Mouse (Mus musculus) thymus, adult 2 months (tissue): ENCODE measurements around the gene Gm12169. TPM values are rescaled to one million over a fixed set of nuclear protein-coding genes. Genes with fewer than 3 reads are reported as not detected.

Source experiments
- DNase-seq: peaks from one replicate; pipeline ENCODE4 v3.0.0; 2021
- H3K27ac ChIP-seq: fragments of 200-500 bp; 2 replicates; pipeline ENCODE4 v1.5.1; 2012; ENCODE audit warnings: low read length, control low read depth; ENCODE audit not compliant: control insufficient read depth, insufficient read depth
- H3K27me3 ChIP-seq: fragments of 200-500 bp; 2 replicates; pipeline ENCODE4 v1.6.1; 2012; ENCODE audit warnings: mild to moderate bottlenecking, low read length, moderate library complexity, mixed read lengths; ENCODE audit not compliant: control insufficient read depth, insufficient read depth
- H3K36me3 ChIP-seq: fragments of 200-500 bp; 2 replicates; pipeline ENCODE4 v1.6.1; 2012; ENCODE audit warnings: mild to moderate bottlenecking, low read length, moderate library complexity; ENCODE audit not compliant: control insufficient read depth, insufficient read depth
- H3K4me1 ChIP-seq: fragments of 200-500 bp; replicated peaks from 2 replicates; pipeline ENCODE4 v1.6.1; 2012; ENCODE audit warnings: low read length; ENCODE audit not compliant: control insufficient read depth, insufficient read depth
- H3K4me3 ChIP-seq: fragments of 200-500 bp; 2 replicates; pipeline ENCODE4 v1.5.1; 2012; ENCODE audit warnings: mild to moderate bottlenecking, low read length, control low read depth, moderate library complexity; ENCODE audit not compliant: control insufficient read depth, insufficient read depth
- CTCF ChIP-seq: fragments of 200-500 bp; IDR thresholded peaks from 2 replicates; pipeline ENCODE4 v1.5.1; 2012; ENCODE audit warnings: mild to moderate bottlenecking, control low read depth, low read length, moderate library complexity, borderline replicate concordance; ENCODE audit not compliant: control insufficient read depth, poor library complexity, insufficient read depth; ENCODE audit errors: extremely low read depth
- POLR2A ChIP-seq: fragments of 200-500 bp; IDR thresholded peaks from 2 replicates; pipeline ENCODE4 v1.6.1; 2012; ENCODE audit warnings: mild to moderate bottlenecking, low read length, control low read depth, moderate library complexity; ENCODE audit not compliant: control insufficient read depth, poor library complexity, insufficient read depth; ENCODE audit errors: extremely low read depth
- WGBS: fragments of 180-500 bp; shearing (Covaris S2); methylation state at CpG from one replicate; pipeline ENCODE4 v1.1.7; 2018; 5-methylcytosine and 5-hydroxymethylcytosine counted together
- polyA plus RNA-seq: library from polyadenylated mRNA; depleted of rRNA; stranded (reverse); fragments of >200 nt; gene quantifications from 2 replicates; pipeline ENCODE4 v1.2.3, GENCODE M21; 2012; rRNA removed

Gene Gm12169
- polyA plus RNA-seq, 1 experiment = not detected

GRCm38 (mm10) chr11:46580428-46580827 is 56.4 kb downstream of the Gm12169 start:
- Histone ChIP-seq H3K4me3 (no peak overlapping the region), H3K4me1 (no peaks in the 10 kb centered on the region), H3K27ac (no peak overlapping the region), H3K27me3 (no peaks in the 10 kb centered on the region), H3K36me3 (no peaks in the 10 kb centered on the region)
- TF ChIP-seq CTCF (no peak), POLR2A (no peak)
- 97% methylated on average over 3 of the region's 3 CpGs for WGBS
- no peak for DNase-seq

DNA sequence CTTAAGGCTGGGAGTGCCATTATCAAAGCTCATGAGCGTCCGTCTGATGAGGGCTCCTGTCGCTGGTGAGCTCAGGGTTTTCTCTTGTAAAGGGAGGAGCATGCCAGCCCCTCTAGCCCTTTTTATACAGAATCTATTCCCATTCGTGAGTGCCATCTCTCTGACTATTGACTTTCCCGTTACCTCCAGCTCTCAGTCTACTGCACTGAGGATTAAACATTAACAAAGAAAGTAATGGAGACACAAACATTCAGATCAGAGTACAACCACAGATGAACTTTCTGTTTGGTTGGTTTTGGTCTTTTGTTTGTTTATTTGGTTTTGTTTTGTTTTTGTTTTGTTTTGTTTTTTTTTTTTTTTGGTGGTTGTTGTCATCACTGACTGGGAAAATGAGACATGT is 58.7 kb downstream of the Gm12169 start:
- DNase-seq = no peak
- Histone ChIP-seq H3K4me1 (no peaks in the 10 kb centered on the region), H3K4me3 (no peak overlapping the region), H3K36me3 (no peaks in the 10 kb centered on the region), H3K27ac (no peak overlapping the region), H3K27me3 (no peaks in the 10 kb centered on the region)
- TF ChIP-seq CTCF = no peak
- 93% methylated on average over 5 of the region's 5 CpGs for WGBS

Other genes with a start within 250 kb of the Gm12169 start
- gene Cyfip2, start 211.4 kb upstream of the Gm12169 start, polyA plus RNA-seq = 85.4 and 114 TPM in 2 replicates
- gene Itk, start 134.7 kb upstream of the Gm12169 start, polyA plus RNA-seq = 117 and 125 TPM in 2 replicates
- 2.1 and 2.6 TPM in 2 replicates for gene Fam71b, start 127.7 kb upstream of the Gm12169 start, polyA plus RNA-seq
- 26.2 and 28.2 TPM in 2 replicates for gene Med7, start 87.3 kb upstream of the Gm12169 start, polyA plus RNA-seq
- 1.8 TPM in 2 replicates for gene Havcr2, start 69.3 kb upstream of the Gm12169 start, polyA plus RNA-seq
- gene BC053393, start 47.3 kb downstream of the Gm12169 start, polyA plus RNA-seq = 0.07 TPM in 1 of 2 replicates, not detected in the other
- gene Dppa1, start 105.0 kb downstream of the Gm12169 start, polyA plus RNA-seq = 0.44 TPM in 1 of 2 replicates, not detected in the other
- 6.5 and 6.8 TPM in 2 replicates for gene Timd2, start 182.8 kb downstream of the Gm12169 start, polyA plus RNA-seq
- 1.1 and 1.3 TPM in 2 replicates for gene Havcr1, start 210.9 kb downstream of the Gm12169 start, polyA plus RNA-seq